Mouse (Mus musculus) spleen, adult 2 months (tissue): ENCODE measurements at regions not wholly inside any gene's neighbourhood (a gene's known extent, or its start where the extent isn't known, plus 50 kb on each side); places are given as distances from the start of the nearest gene placed in this dataset.

Source experiments
- CTCF ChIP-seq: fragments of 200-500 bp; IDR thresholded peaks from 2 replicates; pipeline ENCODE4 v1.5.1; 2011; ENCODE audit warnings: mild to moderate bottlenecking, inconsistent platforms; ENCODE audit not compliant: insufficient read depth, insufficient read length, insufficient replicate concordance; ENCODE audit errors: extremely low read depth
- POLR2A ChIP-seq: fragments of 200-500 bp; IDR thresholded peaks from 2 replicates; pipeline ENCODE4 v1.6.1; 2011; ENCODE audit warnings: low read depth, low read length, inconsistent platforms

GRCm38 (mm10) chr7:70431712-70432111 lies 65.2 kb upstream of the Nr2f2 start:
- TF ChIP-seq POLR2A: no peak
- no peak for TF ChIP-seq CTCF
